Mouse (Mus musculus) intestine, embryonic 15.5 days (tissue): ENCODE results near the gene Pde4d. TPM values are rescaled to one million over a fixed set of nuclear protein-coding genes. Genes with fewer than 3 reads are reported as not detected.

Source experiments
- ATAC-seq: fragments of 200-750 bp; cut with Nextera tagmentation; 2 replicates; pipeline ENCODE4 v1.8.0; 2017; ENCODE audit warnings: moderate TSS enrichment, moderate library complexity
- H3K27ac ChIP-seq: fragments of 300-500 bp; sonication (generic); 2 replicates; pipeline ENCODE4 v1.5.1; 2015; ENCODE audit warnings: mild to moderate bottlenecking, inconsistent platforms
- H3K27me3 ChIP-seq: fragments of 300-500 bp; sonication (generic); replicated peaks from 2 replicates; pipeline ENCODE4 v1.6.1; 2015; ENCODE audit warnings: inconsistent platforms
- H3K36me3 ChIP-seq: fragments of 300-500 bp; sonication (generic); 2 replicates; pipeline ENCODE4 v1.6.1; 2015; ENCODE audit warnings: inconsistent platforms
- H3K4me1 ChIP-seq: fragments of 300-500 bp; sonication (generic); replicated peaks from 2 replicates; pipeline ENCODE4 v1.6.1; 2015; ENCODE audit warnings: inconsistent platforms
- H3K4me2 ChIP-seq: fragments of 300-500 bp; sonication (generic); replicated peaks from 2 replicates; pipeline ENCODE4 v1.6.1; 2015; ENCODE audit warnings: mild to moderate bottlenecking, inconsistent platforms
- H3K4me3 ChIP-seq: fragments of 300-500 bp; sonication (generic); replicated peaks from 2 replicates; pipeline ENCODE4 v1.5.1; 2015; ENCODE audit warnings: inconsistent platforms
- H3K9ac ChIP-seq: fragments of 300-500 bp; sonication (generic); 2 replicates; pipeline ENCODE4 v1.6.1; 2015; ENCODE audit warnings: inconsistent platforms
- H3K9me3 ChIP-seq: fragments of 300-500 bp; sonication (generic); 2 replicates; pipeline ENCODE4 v1.6.1; 2016; ENCODE audit warnings: inconsistent platforms
- WGBS: fragments of 180-500 bp; shearing (Covaris S2); methylation state at CpG from one replicate; pipeline ENCODE4 v1.1.7; 2015; 5-methylcytosine and 5-hydroxymethylcytosine counted together
- polyA plus RNA-seq: library from polyadenylated mRNA; unstranded; fragments of >200 nt; fragmentation: Nextera tagmentation; extraction: Ambion mirVana; gene quantifications from 2 replicates; pipeline ENCODE4 v1.2.1, GENCODE M21; 2015

Pde4d gene
- polyA plus RNA-seq, 1 experiment from 2014 or later: 18.5 TPM

GRCm38 (mm10) chr13:109440881-109441280 lies 991.1 kb downstream of the Pde4d start:
- H3K9me3 ChIP-seq: no peaks in the 10 kb centered on the region
- WGBS: under 1% methylated on average over 12 of the region's 12 CpGs

GRCm38 (mm10) chr13:109441401-109441973 lies 991.7 kb downstream of the Pde4d start:
- no peak overlapping the region for H3K27ac ChIP-seq
- H3K36me3 ChIP-seq: no peaks in the 10 kb centered on the region
- H3K4me2 ChIP-seq: peak overlapping the region; percentile 90
- peaks cover 6% of the 10 kb centered on the region for H3K4me1 ChIP-seq
- H3K27me3 ChIP-seq: no peaks in the 10 kb centered on the region
- H3K9me3 ChIP-seq: no peaks in the 10 kb centered on the region
- H3K4me3 ChIP-seq: peak overlapping the region; percentile 54
- 19% methylated on average over 12 of the region's 12 CpGs for WGBS
- ATAC-seq: peak; percentile 26; the same call in 1 of the 2 replicates
- H3K9ac ChIP-seq: peak overlapping the region; percentile 60; the same call in 1 of the 2 replicates

More at GRCm38 (mm10) chr13:109440881-109441280, 991.1 kb downstream of the Pde4d start:
- Histone ChIP-seq H3K4me1 (peaks cover 6% of the 10 kb centered on the region), H3K27me3 (no peaks in the 10 kb centered on the region), H3K36me3 (no peaks in the 10 kb centered on the region), H3K4me2 (peak overlapping the region; percentile 90), H3K27ac (peak overlapping the region; percentile 73), H3K9ac (peak overlapping the region; percentile 60), H3K4me3 (peak overlapping the region; percentile 54)
- peak; percentile 98 for ATAC-seq

- Histone ChIP-seq H3K4me3 (no peak overlapping the region), H3K9me3 (no peaks in the 10 kb centered on the region), H3K9ac (no peak overlapping the region), H3K36me3 (no peaks in the 10 kb centered on the region), H3K27me3 (no peaks in the 10 kb centered on the region), H3K27ac (no peak overlapping the region), H3K4me1 (no peaks in the 10 kb centered on the region), H3K4me2 (no peak overlapping the region)
- 85% methylated on average over 7 of the region's 7 CpGs for WGBS
- ATAC-seq: no peak
Measured at GRCm38 (mm10) chr13:109446138-109446537, 996.4 kb downstream of the Pde4d start.

GRCm38 (mm10) chr13:109448121-109448520 lies 998.4 kb downstream of the Pde4d start:
- Histone ChIP-seq H3K9ac (no peak overlapping the region), H3K9me3 (no peaks in the 10 kb centered on the region), H3K4me1 (no peaks in the 10 kb centered on the region), H3K4me2 (no peak overlapping the region), H3K4me3 (no peak overlapping the region), H3K27ac (no peak overlapping the region), H3K36me3 (no peaks in the 10 kb centered on the region), H3K27me3 (no peaks in the 10 kb centered on the region)
- WGBS: 82% methylated on average over 5 of the region's 5 CpGs
- ATAC-seq: no peak

- H3K36me3 ChIP-seq: no peaks in the 10 kb centered on the region
- no peaks in the 10 kb centered on the region for H3K4me1 ChIP-seq
- H3K4me2 ChIP-seq: no peak overlapping the region
- no peak overlapping the region for H3K4me3 ChIP-seq
- H3K27me3 ChIP-seq: no peaks in the 10 kb centered on the region
- no peak overlapping the region for H3K9ac ChIP-seq
- no peak for ATAC-seq
- H3K27ac ChIP-seq: no peak overlapping the region
- H3K9me3 ChIP-seq: no peaks in the 10 kb centered on the region
Measured at GRCm38 (mm10) chr13:109474344-109474743, 1024.6 kb downstream of the Pde4d start.

- no peak overlapping the region for H3K4me2 ChIP-seq
- no peak overlapping the region for H3K9ac ChIP-seq
- 44% methylated on average over 7 of the region's 7 CpGs for WGBS
- H3K27ac ChIP-seq: no peak overlapping the region
- H3K36me3 ChIP-seq: no peaks in the 10 kb centered on the region
- H3K4me3 ChIP-seq: no peak overlapping the region
- H3K4me1 ChIP-seq: no peaks in the 10 kb centered on the region
- no peaks in the 10 kb centered on the region for H3K9me3 ChIP-seq
- peak; percentile 75 for ATAC-seq
- no peaks in the 10 kb centered on the region for H3K27me3 ChIP-seq
Measured at GRCm38 (mm10) chr13:109481446-109481845, 1031.7 kb downstream of the Pde4d start.

- Histone ChIP-seq H3K9ac (no peak overlapping the region), H3K27ac (no peak overlapping the region), H3K36me3 (no peaks in the 10 kb centered on the region), H3K4me1 (no peaks in the 10 kb centered on the region), H3K4me2 (no peak overlapping the region), H3K9me3 (no peaks in the 10 kb centered on the region), H3K4me3 (no peak overlapping the region), H3K27me3 (no peaks in the 10 kb centered on the region)
- 66% methylated on average over 6 of the region's 6 CpGs for WGBS
- no peak for ATAC-seq
Measured at GRCm38 (mm10) chr13:109486166-109486565, 1036.4 kb downstream of the Pde4d start.

- WGBS: 48% methylated on average over 2 of the region's 2 CpGs
- ATAC-seq: no peak
Measured at GRCm38 (mm10) chr13:109487378-109487777, 1037.6 kb downstream of the Pde4d start.

GRCm38 (mm10) chr13:109490853-109491252 lies 1041.1 kb downstream of the Pde4d start:
- H3K4me3 ChIP-seq: no peak overlapping the region
- no peak for ATAC-seq
- H3K27ac ChIP-seq: no peak overlapping the region
- no peaks in the 10 kb centered on the region for H3K36me3 ChIP-seq
- no peak overlapping the region for H3K9ac ChIP-seq
- H3K4me2 ChIP-seq: no peak overlapping the region
- no peaks in the 10 kb centered on the region for H3K4me1 ChIP-seq
- WGBS: 62% methylated on average over 2 of the region's 2 CpGs
- no peaks in the 10 kb centered on the region for H3K27me3 ChIP-seq
- H3K9me3 ChIP-seq: no peaks in the 10 kb centered on the region

More at GRCm38 (mm10) chr13:109487378-109487777, 1037.6 kb downstream of the Pde4d start:
- no peaks in the 10 kb centered on the region for H3K36me3 ChIP-seq
- no peaks in the 10 kb centered on the region for H3K4me1 ChIP-seq
- no peak overlapping the region for H3K4me3 ChIP-seq
- no peak overlapping the region for H3K9ac ChIP-seq
- H3K4me2 ChIP-seq: no peak overlapping the region
- no peaks in the 10 kb centered on the region for H3K27me3 ChIP-seq
- no peak overlapping the region for H3K27ac ChIP-seq
- no peaks in the 10 kb centered on the region for H3K9me3 ChIP-seq

GRCm38 (mm10) chr13:109491829-109492228 lies 1042.1 kb downstream of the Pde4d start:
- no peak for ATAC-seq
- 63% methylated on average over 4 of the region's 4 CpGs for WGBS

GRCm38 (mm10) chr13:109500336-109500735 lies 1050.6 kb downstream of the Pde4d start:
- H3K9ac ChIP-seq: no peak overlapping the region
- H3K9me3 ChIP-seq: no peaks in the 10 kb centered on the region
- ATAC-seq: no peak
- no peaks in the 10 kb centered on the region for H3K27me3 ChIP-seq
- H3K4me3 ChIP-seq: no peak overlapping the region
- 82% methylated on average over 9 of the region's 9 CpGs for WGBS
- H3K4me2 ChIP-seq: no peak overlapping the region
- no peaks in the 10 kb centered on the region for H3K4me1 ChIP-seq
- H3K27ac ChIP-seq: no peak overlapping the region
- no peaks in the 10 kb centered on the region for H3K36me3 ChIP-seq

More at GRCm38 (mm10) chr13:109491829-109492228, 1042.1 kb downstream of the Pde4d start:
- no peaks in the 10 kb centered on the region for H3K27me3 ChIP-seq
- H3K4me2 ChIP-seq: no peak overlapping the region
- H3K4me3 ChIP-seq: no peak overlapping the region
- no peak overlapping the region for H3K9ac ChIP-seq
- H3K4me1 ChIP-seq: no peaks in the 10 kb centered on the region
- H3K9me3 ChIP-seq: no peaks in the 10 kb centered on the region
- H3K27ac ChIP-seq: no peak overlapping the region
- no peaks in the 10 kb centered on the region for H3K36me3 ChIP-seq

- 51% methylated on average over 7 of the region's 7 CpGs for WGBS
- H3K4me3 ChIP-seq: no peak overlapping the region
- no peaks in the 10 kb centered on the region for H3K36me3 ChIP-seq
- H3K27ac ChIP-seq: no peak overlapping the region
- ATAC-seq: peak; percentile 97
- no peaks in the 10 kb centered on the region for H3K27me3 ChIP-seq
- no peak overlapping the region for H3K9ac ChIP-seq
- H3K4me1 ChIP-seq: no peaks in the 10 kb centered on the region
- H3K9me3 ChIP-seq: no peaks in the 10 kb centered on the region
- H3K4me2 ChIP-seq: no peak overlapping the region
Measured at GRCm38 (mm10) chr13:109502796-109503195, 1053.0 kb downstream of the Pde4d start.

GRCm38 (mm10) chr13:109506754-109507153 lies 1057.0 kb downstream of the Pde4d start:
- H3K4me1 ChIP-seq: no peaks in the 10 kb centered on the region
- no peak for ATAC-seq
- H3K36me3 ChIP-seq: no peaks in the 10 kb centered on the region
- H3K9me3 ChIP-seq: no peaks in the 10 kb centered on the region
- H3K27me3 ChIP-seq: no peaks in the 10 kb centered on the region
- H3K4me3 ChIP-seq: no peak overlapping the region
- H3K4me2 ChIP-seq: no peak overlapping the region
- WGBS: 49% methylated on average over 7 of the region's 7 CpGs
- no peak overlapping the region for H3K27ac ChIP-seq
- H3K9ac ChIP-seq: no peak overlapping the region
